Mouse (Mus musculus) T-helper 1 cell (primary cell): ENCODE results near the gene Spock1.

Source experiments
- in situ Hi-C: fragments of 300-600 bp; cut with MboI, MseI; formaldehyde crosslinking; loops from one replicate; pipeline ENCODE4 v1.15.1; 2025; ENCODE audit warnings: high pct_unique_total_duplicates

Gene Spock1

DNA sequence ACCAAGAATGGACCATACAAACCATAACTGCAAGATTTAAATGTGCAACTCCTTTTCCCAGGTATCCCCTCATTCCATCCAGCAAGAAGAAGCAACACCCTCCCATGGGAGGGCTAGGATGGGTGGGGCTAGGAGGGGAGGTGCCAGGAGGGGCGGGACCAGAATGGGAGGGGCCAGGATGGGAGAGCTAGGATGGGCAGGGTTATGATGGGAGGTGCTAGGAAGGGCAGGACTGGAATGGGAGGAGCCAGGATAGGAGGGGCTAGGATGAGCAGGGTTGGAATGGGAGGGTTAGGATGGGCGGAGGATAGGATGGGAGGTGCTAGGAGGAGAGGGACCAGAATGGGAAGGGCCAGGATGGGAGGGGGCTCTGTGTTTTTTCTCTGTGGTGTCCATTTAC is 175.9 kb downstream of the Spock1 start:
- in situ Hi-C loops: no loop called here

GRCm38 (mm10) chr13:57727716-57728115 is 180.4 kb downstream of the Spock1 start:
- in situ Hi-C loops: no loop called here

- in situ Hi-C loops: no loop called here
Observed at GRCm38 (mm10) chr13:57726654-57727053, 181.5 kb downstream of the Spock1 start.

DNA sequence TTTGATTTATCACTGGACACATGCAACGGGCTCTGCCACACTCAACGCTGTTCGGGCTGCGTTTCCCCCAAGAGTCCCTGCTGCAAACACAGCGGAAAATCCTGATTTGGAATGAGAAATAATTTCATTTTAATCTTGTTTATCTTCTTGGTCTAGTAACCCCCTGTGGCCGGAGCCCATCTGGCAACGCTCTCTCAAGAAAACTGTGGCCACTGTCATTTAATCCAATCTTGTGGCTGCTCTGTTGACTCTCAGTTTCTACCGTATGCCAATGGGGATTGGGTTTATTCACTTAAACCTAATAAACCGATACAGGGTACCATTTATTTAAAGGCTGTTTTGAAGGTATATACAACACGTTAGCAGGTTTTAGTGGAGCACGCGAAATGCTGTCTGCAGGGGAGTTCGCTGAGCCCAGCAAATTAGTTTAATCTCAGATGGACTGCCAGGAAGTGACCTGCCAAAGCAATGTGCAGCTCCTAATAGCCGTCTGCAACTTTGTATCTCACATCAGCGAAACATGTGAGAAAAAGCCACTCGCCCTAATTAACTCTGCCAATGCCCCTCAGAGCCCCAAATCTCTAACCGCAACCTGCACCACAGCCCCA is 185.7 kb downstream of the Spock1 start:
- in situ Hi-C loops: no loop called here

GRCm38 (mm10) chr13:57721524-57722279 is 186.4 kb downstream of the Spock1 start:
- in situ Hi-C loops: no loop called here

DNA sequence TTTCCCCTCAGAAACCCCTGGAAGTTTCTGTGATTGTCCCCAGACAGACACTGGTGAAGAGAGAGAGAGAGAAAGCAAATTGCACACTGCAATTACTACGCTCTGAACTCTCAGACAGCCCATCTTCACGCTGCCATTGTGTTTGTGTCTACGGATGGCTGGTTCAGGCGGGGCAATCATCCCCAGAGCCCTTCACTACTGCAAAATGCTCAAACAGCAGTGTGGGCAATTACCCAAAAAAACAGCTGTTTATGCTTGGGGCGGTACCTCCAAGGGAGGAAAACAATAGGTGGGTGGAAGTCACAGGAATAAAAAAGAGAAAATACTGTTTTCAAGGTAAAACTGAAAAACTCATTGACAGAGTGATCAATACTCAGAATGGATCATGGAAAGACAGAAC is 190.0 kb downstream of the Spock1 start:
- in situ Hi-C loops: no loop called here

- in situ Hi-C loops: no loop called here
Observed at GRCm38 (mm10) chr13:57712910-57713309, 195.2 kb downstream of the Spock1 start.

DNA sequence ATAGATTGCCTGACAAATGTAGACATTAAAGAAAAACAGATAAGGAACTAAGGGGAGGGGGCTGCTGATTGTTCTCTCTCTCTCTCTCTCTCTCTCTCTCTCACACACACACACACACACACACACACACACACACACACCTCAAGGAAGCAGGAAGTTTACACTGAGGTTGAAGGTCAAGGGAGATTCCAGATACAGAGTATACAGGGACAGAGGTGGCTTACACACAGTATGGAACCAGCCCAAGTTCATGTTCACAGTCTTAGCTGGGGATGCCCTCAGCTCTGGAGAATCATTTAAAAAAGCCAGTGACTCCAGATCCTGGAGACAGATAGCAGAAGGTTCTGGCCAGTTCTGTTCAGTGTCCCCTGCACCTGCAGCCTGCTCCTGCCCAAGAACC is 199.7 kb downstream of the Spock1 start:
- in situ Hi-C loops: no loop called here

DNA sequence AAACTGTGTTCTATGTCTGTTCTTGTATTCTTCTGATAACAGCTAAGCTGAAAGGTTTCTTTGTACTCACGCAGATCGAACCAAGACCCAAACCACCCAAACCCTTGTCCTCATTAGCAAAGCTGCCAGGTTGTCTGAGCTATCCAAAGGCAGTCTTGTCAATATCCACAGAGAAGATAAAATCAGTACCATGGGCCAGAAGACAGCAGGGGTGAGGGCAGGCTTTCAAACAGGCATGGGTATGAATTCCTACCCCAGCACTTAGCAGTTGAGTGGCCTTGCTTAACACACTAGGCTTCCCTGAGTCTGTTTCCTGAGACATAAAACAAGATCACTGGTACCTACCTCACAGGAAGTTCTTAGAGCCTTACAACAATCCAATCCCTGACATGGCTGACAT is 205.2 kb downstream of the Spock1 start:
- in situ Hi-C loops: no loop called here

- in situ Hi-C loops: no loop called here
Observed at GRCm38 (mm10) chr13:57696685-57697084, 211.4 kb downstream of the Spock1 start.

GRCm38 (mm10) chr13:57688926-57689325 is 219.2 kb downstream of the Spock1 start:
- in situ Hi-C loops: no loop called here

DNA sequence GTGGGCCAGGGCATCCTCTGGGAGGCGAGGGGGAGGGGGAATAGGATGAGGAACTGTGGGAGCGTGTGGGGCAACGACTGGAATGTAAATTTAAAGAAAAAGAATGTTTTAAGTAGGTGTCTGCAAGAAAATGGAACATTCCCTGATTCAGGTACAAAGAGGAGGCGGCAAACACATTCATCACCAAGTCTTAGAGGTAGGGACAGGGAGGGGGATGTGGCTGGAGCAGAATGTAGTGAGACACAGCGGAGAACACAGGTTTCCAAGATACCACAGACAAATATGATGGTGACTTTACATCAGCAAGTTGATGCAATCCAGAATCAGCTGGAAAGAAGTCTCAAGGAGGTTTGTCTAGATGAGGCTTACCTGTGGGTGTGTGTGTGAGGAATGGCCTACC is 221.7 kb downstream of the Spock1 start:
- in situ Hi-C loops: no loop called here

- in situ Hi-C loops: no loop called here
Observed at GRCm38 (mm10) chr13:57685201-57685600, 222.9 kb downstream of the Spock1 start.

- in situ Hi-C loops: no loop called here
Observed at GRCm38 (mm10) chr13:57679591-57679990, 228.5 kb downstream of the Spock1 start.

GRCm38 (mm10) chr13:57676820-57677219 is 231.3 kb downstream of the Spock1 start:
- in situ Hi-C loops: no loop called here

GRCm38 (mm10) chr13:57673399-57673798 is 234.7 kb downstream of the Spock1 start:
- in situ Hi-C loops: no loop called here

DNA sequence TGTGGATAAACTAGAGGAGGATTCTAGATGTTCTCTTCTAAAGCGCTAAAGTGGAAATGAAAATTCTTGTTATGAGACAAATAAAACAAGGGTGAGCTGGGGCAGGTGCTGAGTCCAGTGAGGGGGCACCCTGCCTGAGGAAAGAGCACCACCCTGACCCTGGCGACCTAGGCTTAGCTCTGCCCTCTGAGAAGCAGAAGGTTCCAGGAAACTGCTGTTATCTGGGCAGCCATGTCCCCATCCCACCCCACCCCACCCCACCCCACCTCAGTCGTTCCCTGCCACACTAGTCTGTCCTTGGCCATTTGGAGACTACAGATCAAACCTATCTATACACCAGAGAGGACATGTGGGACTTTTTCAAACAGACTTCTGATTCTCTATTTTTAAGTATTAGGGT is 235.4 kb downstream of the Spock1 start:
- in situ Hi-C loops: no loop called here

DNA sequence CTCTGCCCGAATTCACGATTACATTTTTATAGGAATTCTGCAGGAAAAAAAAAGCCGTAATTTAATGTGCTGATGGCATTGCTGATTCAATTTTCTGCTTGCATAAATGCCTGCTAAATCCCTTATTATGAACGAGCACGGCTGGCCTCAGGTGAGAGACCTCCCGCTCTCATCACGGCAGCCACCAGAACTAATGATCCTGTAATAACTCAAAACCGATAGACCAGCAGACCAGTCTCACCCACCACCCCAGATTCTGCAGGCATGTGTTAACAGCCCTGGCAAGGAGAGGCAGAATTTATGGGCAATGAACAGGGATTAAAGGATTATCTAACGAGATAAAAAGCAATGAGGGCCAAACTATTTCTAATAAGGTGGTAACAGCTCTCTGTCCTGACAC is 236.2 kb downstream of the Spock1 start:
- in situ Hi-C loops: no loop called here

- in situ Hi-C loops: no loop called here
Observed at GRCm38 (mm10) chr13:57671322-57671721, 236.8 kb downstream of the Spock1 start.

- in situ Hi-C loops: no loop called here
Observed at GRCm38 (mm10) chr13:57667621-57668020, 240.5 kb downstream of the Spock1 start.

GRCm38 (mm10) chr13:57666173-57666842 is 241.8 kb downstream of the Spock1 start:
- in situ Hi-C loops: no loop called here

DNA sequence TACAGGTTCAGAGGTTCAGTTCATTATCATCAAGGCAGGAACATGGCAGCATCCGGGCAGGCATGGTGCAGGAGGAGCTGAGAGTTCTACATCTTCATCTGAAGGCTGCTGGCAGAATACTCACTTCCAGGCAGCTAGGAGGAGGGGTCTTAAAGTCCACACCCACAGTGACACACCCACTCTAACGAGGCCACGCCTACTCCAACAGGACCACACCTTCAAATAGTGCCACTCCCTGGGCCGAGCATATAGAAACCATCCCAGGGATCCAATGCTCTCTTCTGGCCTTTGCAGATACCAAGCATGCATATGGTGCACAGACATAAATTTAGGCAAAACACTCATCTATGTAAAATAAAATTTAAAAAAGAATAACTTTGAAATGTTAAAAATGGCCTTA is 245.6 kb downstream of the Spock1 start:
- in situ Hi-C loops: no loop called here

- in situ Hi-C loops: no loop called here
Observed at GRCm38 (mm10) chr13:57660523-57660922, 247.6 kb downstream of the Spock1 start.
